Mouse (Mus musculus) splenic B cell, adult 2 months (primary cell): ENCODE data around the gene Uckl1.

Experiments used
- DNase-seq: peaks from one replicate; pipeline ENCODE4 v3.0.0-alpha.2; 2011; ENCODE audit warnings: low read depth, low spot score
- H3K27me3 ChIP-seq: 2 replicates; pipeline ENCODE4 v1.6.1; 2012; ENCODE audit warnings: mild to moderate bottlenecking, low read length, moderate library complexity, mixed read lengths; ENCODE audit not compliant: control insufficient read depth, poor library complexity, insufficient read depth, severe bottlenecking
- H3K36me3 ChIP-seq: 2 replicates; pipeline ENCODE4 v1.6.1; 2012; ENCODE audit warnings: mild to moderate bottlenecking, low read length, moderate library complexity, mixed read lengths; ENCODE audit not compliant: control insufficient read depth, poor library complexity, insufficient read depth, severe bottlenecking

The Uckl1 gene

DNA sequence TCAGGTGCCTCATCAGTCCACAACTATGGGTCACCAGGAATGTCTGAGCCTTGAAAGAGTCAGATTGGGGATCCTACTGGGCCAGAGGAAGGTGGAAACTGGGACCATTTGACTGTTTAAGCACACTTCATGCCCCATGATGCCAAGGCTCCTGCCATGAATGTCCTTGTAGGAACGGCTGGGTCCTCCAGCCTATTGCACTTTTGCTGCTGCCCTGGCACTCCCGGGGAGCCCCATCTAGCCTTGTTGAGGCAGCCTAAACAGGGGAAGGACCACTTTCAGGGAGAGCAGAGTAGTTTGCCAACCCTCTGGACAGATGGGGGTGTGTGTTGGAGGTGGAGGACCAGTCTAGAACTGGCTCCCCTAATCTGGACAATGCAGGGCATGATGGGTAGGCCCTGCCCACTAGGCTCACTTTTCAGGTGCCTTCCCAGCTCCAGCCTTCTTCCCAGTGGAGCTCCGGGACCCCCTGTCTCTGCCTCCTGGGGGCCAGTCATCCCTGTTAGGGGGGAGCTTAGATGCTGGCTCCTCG lies at the start of gene Uckl1:
Gene Uckl1, minus strand, starts transcription at position 482 of the 532 bp plus-strand sequence.
- no peaks in the 10 kb centered on the region for H3K27me3 ChIP-seq
- DNase-seq, result no peak
- no peaks in the 10 kb centered on the region; the same call in 1 of the 2 replicates for H3K36me3 ChIP-seq

DNA sequence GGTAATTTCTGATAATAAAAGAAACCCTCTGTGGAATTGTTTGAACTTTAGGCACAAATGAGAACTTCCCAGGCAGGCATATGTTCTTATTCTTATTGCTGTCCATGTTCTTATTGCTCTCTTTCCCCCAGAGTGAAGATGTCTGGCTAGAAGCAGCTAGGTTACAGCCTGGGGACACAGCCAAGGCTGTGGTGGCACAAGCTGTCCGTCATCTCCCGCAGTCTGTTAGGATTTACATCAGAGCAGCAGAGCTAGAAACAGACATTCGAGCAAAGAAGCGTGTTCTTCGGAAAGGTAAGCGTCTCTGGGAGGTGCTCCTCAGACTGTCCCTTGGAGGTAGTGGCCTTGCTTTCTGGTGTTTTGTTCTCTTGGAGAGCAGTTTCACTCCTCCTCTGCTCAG lies 47.9 kb upstream of the Uckl1 start:
- no peak for DNase-seq
- Histone ChIP-seq H3K36me3 (peaks cover 17% of the 10 kb centered on the region), H3K27me3 (no peaks in the 10 kb centered on the region)

- peaks cover 12% of the 10 kb centered on the region; the same call in 1 of the 2 replicates for H3K36me3 ChIP-seq
- no peaks in the 10 kb centered on the region for H3K27me3 ChIP-seq
- no peak for DNase-seq
Observed at GRCm38 (mm10) chr2:181628471-181628870, 43.8 kb upstream of the Uckl1 start.

- peak; percentile 36 for DNase-seq
- Histone ChIP-seq H3K27me3 (no peaks in the 10 kb centered on the region), H3K36me3 (peaks cover 12% of the 10 kb centered on the region; the same call in 1 of the 2 replicates)
Observed at GRCm38 (mm10) chr2:181623401-181623800, 38.7 kb upstream of the Uckl1 start.

GRCm38 (mm10) chr2:181618761-181619495 lies 34.2 kb upstream of the Uckl1 start:
- no peak for DNase-seq
- Histone ChIP-seq H3K27me3 (no peaks in the 10 kb centered on the region), H3K36me3 (peaks cover 13% of the 10 kb centered on the region; the same call in 1 of the 2 replicates)

GRCm38 (mm10) chr2:181602367-181602766 lies 17.7 kb upstream of the Uckl1 start:
- no peaks in the 10 kb centered on the region for H3K27me3 ChIP-seq
- H3K36me3 ChIP-seq, result no peaks in the 10 kb centered on the region
- no peak for DNase-seq

DNA sequence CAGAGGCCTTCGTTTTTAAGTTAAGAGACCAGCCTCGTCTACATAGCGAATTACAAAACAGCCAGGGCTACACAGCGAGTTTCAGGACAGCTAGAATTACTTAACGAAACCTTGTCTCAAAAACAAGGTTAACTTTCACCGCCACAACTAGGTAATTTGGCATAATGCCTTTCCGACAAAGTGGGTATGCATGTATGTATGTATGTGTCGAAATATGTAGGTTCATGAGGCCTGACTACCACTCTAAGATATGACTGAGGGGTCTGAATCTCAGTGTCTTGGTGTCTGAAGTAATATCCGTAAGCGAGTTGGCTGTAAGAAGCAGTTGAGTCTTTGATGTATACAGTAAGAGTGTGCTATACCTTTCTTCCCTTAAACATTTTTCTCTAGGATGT lies 17.1 kb upstream of the Uckl1 start:
- no peaks in the 10 kb centered on the region for H3K36me3 ChIP-seq
- no peak for DNase-seq
- no peaks in the 10 kb centered on the region for H3K27me3 ChIP-seq

- no peaks in the 10 kb centered on the region for H3K36me3 ChIP-seq
- peak; percentile 98 for DNase-seq
- H3K27me3 ChIP-seq, result no peaks in the 10 kb centered on the region
Observed at GRCm38 (mm10) chr2:181600828-181601750, 16.4 kb upstream of the Uckl1 start.

- Histone ChIP-seq H3K27me3 (no peaks in the 10 kb centered on the region), H3K36me3 (no peaks in the 10 kb centered on the region)
- no peak for DNase-seq
Observed at GRCm38 (mm10) chr2:181600226-181600758, 15.6 kb upstream of the Uckl1 start.

GRCm38 (mm10) chr2:181598454-181599351 lies 14.0 kb upstream of the Uckl1 start, which contains the start of gene Samd10:
Samd10 (minus strand) TSS chr2:181599212.
- Histone ChIP-seq H3K27me3 (no peaks in the 10 kb centered on the region), H3K36me3 (no peaks in the 10 kb centered on the region)
- peak; percentile 72 for DNase-seq

DNA sequence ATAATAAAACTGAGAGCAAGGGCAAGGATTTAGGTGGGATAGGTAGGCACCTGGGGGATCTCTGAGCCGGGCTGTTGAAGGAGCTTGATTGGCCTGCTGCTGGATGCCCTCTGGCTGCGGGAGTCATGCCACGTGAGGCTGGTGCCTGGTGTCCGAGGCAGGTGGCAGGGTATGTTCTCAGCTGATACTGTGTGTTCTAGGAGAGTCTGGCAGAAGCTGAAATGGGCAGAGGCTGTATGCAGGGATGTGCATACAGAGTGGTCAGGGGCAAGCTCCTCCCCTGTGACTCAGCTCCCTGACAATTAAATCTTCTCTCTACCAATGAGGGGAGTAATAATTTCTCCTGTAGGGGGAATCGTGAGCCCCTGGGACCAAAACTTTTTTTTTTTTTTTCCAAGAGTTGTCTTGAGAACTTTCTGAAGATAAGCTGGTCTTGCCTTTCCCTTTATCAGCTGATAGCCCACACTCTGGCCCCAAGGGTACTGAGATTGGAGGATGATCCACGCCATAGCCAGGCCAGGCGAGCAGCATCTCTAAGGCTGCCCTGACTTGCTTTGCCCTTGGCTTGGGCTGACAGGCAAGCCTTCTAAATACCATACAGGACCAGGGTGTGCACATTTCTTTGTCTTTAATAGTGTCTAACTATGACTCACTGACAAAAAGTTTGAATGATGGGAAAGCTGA lies 12.8 kb upstream of the Uckl1 start:
- no peak for DNase-seq
- Histone ChIP-seq H3K27me3 (no peaks in the 10 kb centered on the region), H3K36me3 (no peaks in the 10 kb centered on the region)

DNA sequence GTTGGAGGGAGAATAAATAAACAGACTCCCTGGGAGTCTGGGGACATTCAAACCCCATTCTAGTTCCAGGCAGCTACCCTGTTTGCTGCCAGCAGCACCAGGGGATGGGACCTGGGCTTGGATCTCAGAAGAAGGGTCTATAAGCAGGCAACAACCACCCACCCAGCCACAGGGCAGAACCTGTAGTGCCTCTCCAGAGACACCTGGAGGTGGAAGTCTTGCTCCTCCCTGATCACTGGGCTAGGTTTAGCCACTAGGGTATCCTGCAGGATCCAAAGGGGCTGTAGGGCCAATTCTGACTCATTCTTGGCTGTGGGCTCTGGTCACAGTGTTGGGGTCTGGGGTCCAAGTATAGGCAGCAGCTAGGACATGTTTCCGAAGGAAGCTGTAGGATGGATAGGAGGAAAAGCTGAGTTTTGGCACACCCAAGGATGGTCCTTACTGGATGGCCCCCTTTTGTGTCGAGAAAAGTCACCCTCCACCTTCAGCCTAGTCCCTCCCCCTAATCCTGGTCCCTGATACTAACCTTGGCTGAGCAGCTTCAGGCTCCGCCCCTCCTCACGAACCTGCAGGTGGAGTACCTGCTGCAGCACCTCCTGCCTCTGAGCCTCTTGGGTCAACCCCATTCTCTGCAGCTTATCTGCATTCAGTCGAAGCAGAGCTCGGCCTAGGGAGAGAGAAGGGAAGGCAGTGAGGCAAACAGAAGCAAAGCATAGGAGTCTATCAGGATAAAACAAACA lies 11.7 kb upstream of the Uckl1 start:
- Histone ChIP-seq H3K36me3 (no peaks in the 10 kb centered on the region), H3K27me3 (no peaks in the 10 kb centered on the region)
- DNase-seq, result no peak
